Mouse (Mus musculus) spleen, adult 2 months (tissue): ENCODE data around the gene Bend4. TPM values are rescaled to one million over a fixed set of nuclear protein-coding genes. Genes with fewer than 3 reads are reported as not detected.

ENCODE experiments used
- DNase-seq, 2 experiments: peaks; one replicate each; pipeline versions ENCODE4 v3.0.0 to v3.0.0-alpha.2; 2012 to 2021; ENCODE audit warnings: low spot score in 2 of 2, low read depth in 1 of 2
- H3K27ac ChIP-seq: fragments of 200-500 bp; 2 replicates; pipeline ENCODE4 v1.5.1; 2012; ENCODE audit warnings: low read length, inconsistent platforms; ENCODE audit not compliant: insufficient read depth
- H3K27me3 ChIP-seq: fragments of 200-500 bp; 2 replicates; pipeline ENCODE4 v1.6.1; 2012; ENCODE audit warnings: mild to moderate bottlenecking, moderate library complexity, low read length, inconsistent platforms; ENCODE audit not compliant: control insufficient read depth, insufficient read depth
- H3K36me3 ChIP-seq: fragments of 200-500 bp; 2 replicates; pipeline ENCODE4 v1.6.1; 2012; ENCODE audit warnings: mild to moderate bottlenecking, low read length, inconsistent platforms; ENCODE audit not compliant: control insufficient read depth, insufficient read depth
- H3K4me1 ChIP-seq: fragments of 200-500 bp; 2 replicates; pipeline ENCODE4 v1.6.1; 2011; ENCODE audit warnings: inconsistent platforms; ENCODE audit not compliant: control insufficient read depth, insufficient read depth, insufficient read length
- H3K4me3 ChIP-seq: fragments of 200-500 bp; 2 replicates; pipeline ENCODE4 v1.5.1; 2011; ENCODE audit warnings: mild to moderate bottlenecking, inconsistent platforms; ENCODE audit not compliant: insufficient read depth, insufficient read length; ENCODE audit errors: extremely low read depth
- CTCF ChIP-seq: fragments of 200-500 bp; IDR thresholded peaks from 2 replicates; pipeline ENCODE4 v1.5.1; 2011; ENCODE audit warnings: mild to moderate bottlenecking, inconsistent platforms; ENCODE audit not compliant: insufficient read depth, insufficient read length, insufficient replicate concordance; ENCODE audit errors: extremely low read depth
- POLR2A ChIP-seq: fragments of 200-500 bp; IDR thresholded peaks from 2 replicates; pipeline ENCODE4 v1.6.1; 2011; ENCODE audit warnings: low read depth, low read length, inconsistent platforms
- WGBS: fragments of 180-500 bp; shearing (Covaris S2); methylation state at CpG from one replicate; pipeline ENCODE4 v1.1.7; 2018; 5-methylcytosine and 5-hydroxymethylcytosine counted together
- polyA plus RNA-seq: library from polyadenylated mRNA; depleted of rRNA; stranded (reverse); fragments of >200 nt; gene quantifications from 2 replicates; pipeline ENCODE4 v1.2.3, GENCODE M21; 2012

The Bend4 gene
- polyA plus RNA-seq, 1 experiment: 1.1 TPM

GRCm38 (mm10) chr5:67393951-67394350, 34.2 kb downstream of the Bend4 start:
- Histone ChIP-seq H3K27me3 (no peaks in the 10 kb centered on the region), H3K4me3 (no peak overlapping the region), H3K27ac (no peak overlapping the region), H3K4me1 (peaks cover 10% of the 10 kb centered on the region), H3K36me3 (no peaks in the 10 kb centered on the region)
- WGBS: 42% methylated on average over 6 of the region's 6 CpGs
- peak in 1 of 2 experiments; percentile 53 for DNase-seq
- TF ChIP-seq CTCF (no peak), POLR2A (no peak)

- Histone ChIP-seq H3K36me3 (no peaks in the 10 kb centered on the region), H3K27me3 (no peaks in the 10 kb centered on the region), H3K27ac (no peak overlapping the region), H3K4me3 (no peak overlapping the region), H3K4me1 (no peaks in the 10 kb centered on the region)
- TF ChIP-seq CTCF: no peak
- no peak for TF ChIP-seq POLR2A
- no peak for DNase-seq
- 89% methylated on average over 7 of the region's 7 CpGs for WGBS
These were observed 45.6 kb downstream of the Bend4 start for GRCm38 (mm10) chr5:67382556-67382955.

DNA sequence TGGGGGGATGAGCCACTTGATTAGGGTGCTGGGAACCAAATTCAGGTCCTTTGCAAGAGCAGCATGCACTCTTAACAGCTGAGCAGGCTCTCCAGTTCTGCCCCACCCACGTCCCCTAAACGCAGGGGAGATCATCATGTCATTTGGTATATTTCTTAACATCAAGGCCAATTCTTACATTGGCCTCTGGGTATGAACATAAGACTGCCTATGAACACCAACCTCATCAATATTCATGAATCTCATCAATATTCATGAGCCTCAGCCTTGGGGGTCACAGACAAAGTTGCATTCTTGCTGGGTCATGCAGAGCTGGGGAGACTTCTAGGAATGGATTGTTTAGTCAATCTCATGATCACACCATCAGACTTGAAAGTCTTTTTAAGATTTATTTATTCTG, 46.4 kb downstream of the Bend4 start:
- no peak for TF ChIP-seq CTCF
- TF ChIP-seq POLR2A: no peak
- Histone ChIP-seq H3K4me1 (no peaks in the 10 kb centered on the region), H3K27ac (no peak overlapping the region), H3K27me3 (no peaks in the 10 kb centered on the region), H3K36me3 (no peaks in the 10 kb centered on the region), H3K4me3 (no peak overlapping the region)
- DNase-seq: no peak
- 89% methylated on average over 2 of the region's 2 CpGs for WGBS

- 46% methylated on average over 8 of the region's 8 CpGs for WGBS
- Histone ChIP-seq H3K27ac (no peak overlapping the region), H3K4me1 (no peaks in the 10 kb centered on the region), H3K27me3 (no peaks in the 10 kb centered on the region), H3K36me3 (no peaks in the 10 kb centered on the region), H3K4me3 (no peak overlapping the region)
- DNase-seq: no peak
- TF ChIP-seq CTCF (no peak), POLR2A (no peak)
These were observed 51.0 kb downstream of the Bend4 start for GRCm38 (mm10) chr5:67377044-67377621.

- TF ChIP-seq POLR2A (no peak), CTCF (no peak)
- Histone ChIP-seq H3K27me3 (no peaks in the 10 kb centered on the region), H3K4me3 (no peak overlapping the region), H3K36me3 (no peaks in the 10 kb centered on the region), H3K27ac (no peak overlapping the region), H3K4me1 (no peaks in the 10 kb centered on the region)
- no peak for DNase-seq
- 67% methylated on average over 2 of the region's 2 CpGs for WGBS
These were observed 65.2 kb downstream of the Bend4 start for GRCm38 (mm10) chr5:67362931-67363330.

GRCm38 (mm10) chr5:67362316-67362715, 65.8 kb downstream of the Bend4 start:
- TF ChIP-seq POLR2A: no peak
- 95% methylated on average over 10 of the region's 10 CpGs for WGBS
- no peak for DNase-seq
- H3K4me3 ChIP-seq: no peak overlapping the region
- H3K4me1 ChIP-seq: no peaks in the 10 kb centered on the region
- no peaks in the 10 kb centered on the region for H3K27me3 ChIP-seq
- H3K27ac ChIP-seq: no peak overlapping the region
- no peaks in the 10 kb centered on the region for H3K36me3 ChIP-seq

DNA sequence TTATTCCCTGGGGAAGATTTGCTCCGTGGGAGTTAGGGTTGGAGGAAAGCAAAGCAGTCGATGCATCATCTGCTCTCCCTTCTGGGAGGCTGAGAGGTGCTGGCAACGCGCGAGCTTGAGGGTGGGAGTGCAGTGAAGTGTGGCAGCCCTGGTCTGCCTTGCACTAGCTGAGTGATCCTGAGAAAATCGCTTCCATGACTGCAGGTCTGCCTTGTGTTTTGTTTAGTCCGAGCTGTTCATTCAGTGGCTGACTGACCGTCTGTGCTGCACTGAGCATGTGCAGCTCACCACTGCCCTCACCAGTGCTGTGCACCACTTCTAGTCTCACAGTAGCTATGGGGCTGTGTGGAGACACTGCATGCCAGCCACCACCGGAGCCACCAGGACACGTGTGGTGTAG, 79.2 kb downstream of the Bend4 start:
- Histone ChIP-seq H3K4me1 (no peaks in the 10 kb centered on the region), H3K36me3 (peaks cover 38% of the 10 kb centered on the region), H3K4me3 (no peak overlapping the region), H3K27me3 (no peaks in the 10 kb centered on the region), H3K27ac (no peak overlapping the region)
- 87% methylated on average over 10 of the region's 10 CpGs for WGBS
- DNase-seq: no peak
- TF ChIP-seq CTCF (no peak), POLR2A (no peak)
